Comparison of ENCODE assay signal across 8 mouse cellular contexts in genomic region chr17:12742151-12742908, GRCm38 (mm10). TPM values are rescaled to one million over a fixed set of nuclear protein-coding genes. Genes with fewer than 3 reads are reported as not detected.
DNase-seq lines count a peak whose midpoint lies in the region; ATAC-seq and TF ChIP-seq lines count a peak whose summit lies in the region.

No protein-coding gene starts in this region.

- DNase-seq in heart, adult 8-10 months (ENCODE audit: low spot score): no peak
- DNase-seq in G1E (ENCODE audit: low spot score): no peak
- peak; percentile 58 for DNase-seq in forebrain, embryonic 11.5 days (ENCODE audit: low spot score)
- no peak for DNase-seq in frontal cortex, postnatal 10 days (ENCODE audit: low spot score in 2 of 2)
- no peak for DNase-seq in ovary, postnatal 10 days (ENCODE audit: low spot score)

- H3K9ac ChIP-seq in heart, embryonic 11.5 days (ENCODE audit: low read depth, low read length): peak overlapping the region; percentile 92
- H3K9ac ChIP-seq in forebrain, embryonic 11.5 days (ENCODE audit: low read length): peak overlapping the region; percentile 54
- H3K9ac ChIP-seq in limb, embryonic 12.5 days (replicated peaks): peak overlapping the region; percentile 70
- peak overlapping the region; percentile 49 for H3K9ac ChIP-seq in neural tube, embryonic 15.5 days (replicated peaks)

- TF ChIP-seq CTCF in G1E (IDR thresholded peaks at IDR 0.05; ENCODE audit: low read depth, low read length): no peak

- peaks cover 59% of the 10 kb centered on the region for H3K4me1 ChIP-seq in heart, embryonic 11.5 days (ENCODE audit: control insufficient read depth, insufficient read depth, low read length)
- H3K4me1 ChIP-seq in G1E (ENCODE audit: insufficient read depth, low read depth, low read length): peaks cover 71% of the 10 kb centered on the region
- peaks cover 1% of the 10 kb centered on the region; the same call in 1 of the 2 replicates for H3K4me1 ChIP-seq in forebrain, embryonic 11.5 days (replicated peaks; ENCODE audit: control insufficient read depth, insufficient read depth, low read length)
- peaks cover 51% of the 10 kb centered on the region for H3K4me1 ChIP-seq in limb, embryonic 12.5 days (replicated peaks)
- H3K4me1 ChIP-seq in neural tube, embryonic 15.5 days: 0 out of 2 replicates have a peak, but pooled peaks cover 4% of the 10 kb centered on the region

- H3K27me3 ChIP-seq in heart, embryonic 11.5 days (ENCODE audit: control insufficient read depth, insufficient read depth, low read length): no peaks in the 10 kb centered on the region
- peaks cover 2% of the 10 kb centered on the region; the same call in 1 of the 2 replicates for H3K27me3 ChIP-seq in G1E (ENCODE audit: insufficient read depth, low read length)
- no peaks in the 10 kb centered on the region for H3K27me3 ChIP-seq in forebrain, embryonic 11.5 days (ENCODE audit: control insufficient read depth, insufficient read depth, low read length)
- no peaks in the 10 kb centered on the region for H3K27me3 ChIP-seq in limb, embryonic 12.5 days
- no peaks in the 10 kb centered on the region for H3K27me3 ChIP-seq in neural tube, embryonic 15.5 days (replicated peaks)

- peak overlapping the region; percentile 67 for H3K4me2 ChIP-seq in heart, embryonic 11.5 days
- H3K4me2 ChIP-seq in forebrain, embryonic 11.5 days (ENCODE audit: low read depth, low read length, severe bottlenecking): peak overlapping the region; percentile 66
- H3K4me2 ChIP-seq in limb, embryonic 12.5 days: peak overlapping the region; percentile 56
- peak overlapping the region; percentile 62 for H3K4me2 ChIP-seq in neural tube, embryonic 15.5 days

- peak overlapping the region; percentile 86 for H3K27ac ChIP-seq in heart, embryonic 11.5 days (ENCODE audit: low read depth, low read length)
- H3K27ac ChIP-seq in forebrain, embryonic 11.5 days (ENCODE audit: low read depth, low read length): no peak overlapping the region
- H3K27ac ChIP-seq in limb, embryonic 12.5 days: peak overlapping the region; percentile 91; the same call in 1 of the 2 replicates
- H3K27ac ChIP-seq in neural tube, embryonic 15.5 days (replicated peaks): peak overlapping the region; percentile 60

- H3K9me3 ChIP-seq in heart, embryonic 11.5 days (replicated peaks; ENCODE audit: control insufficient read depth, low read length): peaks cover 7% of the 10 kb centered on the region
- peaks cover 17% of the 10 kb centered on the region for H3K9me3 ChIP-seq in G1E (replicated peaks)
- H3K9me3 ChIP-seq in forebrain, embryonic 11.5 days (ENCODE audit: control insufficient read depth, low read length): peaks cover 6% of the 10 kb centered on the region; the same call in 1 of the 2 replicates
- peaks cover 37% of the 10 kb centered on the region for H3K9me3 ChIP-seq in limb, embryonic 12.5 days
- H3K9me3 ChIP-seq in neural tube, embryonic 15.5 days (replicated peaks): peaks cover 15% of the 10 kb centered on the region

- H3K36me3 ChIP-seq in heart, embryonic 11.5 days (ENCODE audit: control insufficient read depth, insufficient read depth, low read length): peaks cover 72% of the 10 kb centered on the region
- H3K36me3 ChIP-seq in G1E (replicated peaks): peaks cover 79% of the 10 kb centered on the region
- H3K36me3 ChIP-seq in forebrain, embryonic 11.5 days (ENCODE audit: control insufficient read depth, insufficient read depth, low read length): peaks cover 6% of the 10 kb centered on the region
- peaks cover 94% of the 10 kb centered on the region for H3K36me3 ChIP-seq in limb, embryonic 12.5 days
- peaks cover 59% of the 10 kb centered on the region for H3K36me3 ChIP-seq in neural tube, embryonic 15.5 days

- WGBS in heart, embryonic 11.5 days (ENCODE audit: insufficient replicate concordance): 44% methylated on average over 38 of the region's 38 CpGs
- WGBS in forebrain, embryonic 11.5 days: 58% methylated on average over 38 of the region's 38 CpGs
- 49% methylated on average over 38 of the region's 38 CpGs for WGBS in limb, embryonic 12.5 days
- 51% methylated on average over 38 of the region's 38 CpGs for WGBS in neural tube, embryonic 15.5 days

- no peak for ATAC-seq in heart, embryonic 11.5 days (replicated peaks; ENCODE audit: insufficient number of reproducible peaks, low FRiP score, low TSS enrichment)
- no peak for ATAC-seq in G1E (ENCODE audit: extremely low read depth, insufficient number of reproducible peaks, low FRiP score, poor library complexity, severe bottlenecking)
- ATAC-seq in forebrain, embryonic 11.5 days (replicated peaks; ENCODE audit: low FRiP score): peak; percentile 31
- ATAC-seq in limb, embryonic 12.5 days (ENCODE audit: insufficient number of reproducible peaks, insufficient read depth, low FRiP score, low TSS enrichment, low read depth): peak; percentile 34
- ATAC-seq in neural tube, embryonic 15.5 days (ENCODE audit: low FRiP score): peak; percentile 36

- H3K4me3 ChIP-seq in heart, embryonic 11.5 days (ENCODE audit: low read depth, low read length): peak overlapping the region; percentile 71
- H3K4me3 ChIP-seq in G1E (ENCODE audit: low read depth, low read length): peak overlapping the region; percentile 75
- peak overlapping the region; percentile 40 for H3K4me3 ChIP-seq in forebrain, embryonic 11.5 days (ENCODE audit: low read depth, low read length)
- peak overlapping the region; percentile 58 for H3K4me3 ChIP-seq in limb, embryonic 12.5 days (replicated peaks)
- peak overlapping the region; percentile 49 for H3K4me3 ChIP-seq in neural tube, embryonic 15.5 days (replicated peaks)

RNA-seq across cellular contexts. Expression of gene Igf2r, which starts 27.1 kb away (rescaled TPM):
- polyA plus RNA-seq in heart, embryonic 11.5 days (2014; fragmentation: Nextera tagmentation; extraction: Ambion mirVana): 199 and 238 TPM in 2 replicates
- total RNA-seq in heart, adult 8-10 months (2022): 100 to 1,000 TPM; 103 to 124 (median 118) TPM
- total RNA-seq in G1E (2014; fragmentation: Nextera tagmentation) (69.9 and 74.3 TPM in 2 replicates), G1E (2017) (73.1 and 75.5 TPM in 2 replicates)
- 15.8 and 20.3 TPM in 2 replicates for polyA plus RNA-seq in G1E (2012)
- 21.0 and 21.7 TPM in 2 replicates for polyA plus RNA-seq in forebrain, embryonic 11.5 days (2014; fragmentation: Nextera tagmentation; extraction: Ambion mirVana)
- 43.1 and 48.1 TPM in 2 replicates for polyA plus RNA-seq in limb, embryonic 12.5 days (2016; fragmentation: Nextera tagmentation; extraction: Ambion mirVana)
- polyA plus RNA-seq in neural tube, embryonic 15.5 days (2015; fragmentation: Nextera tagmentation; extraction: Ambion mirVana): 10.1 and 12.6 TPM in 2 replicates

Comparison
In these comparisons a context has a peak if more than half of its experiments do, and no peak if none do; other contexts are left out.
1. ATAC-seq: peak in forebrain, embryonic 11.5 days (single experiment), limb, embryonic 12.5 days (single experiment) and neural tube, embryonic 15.5 days (single experiment); none in heart, embryonic 11.5 days (single experiment) and G1E (single experiment).
2. Peak in every context shown above with its lines, with median percentiles within 50 percentile points of each other: H3K4me2 ChIP-seq, H3K4me3 ChIP-seq and H3K9ac ChIP-seq.